Mouse (Mus musculus) testis, adult 2 months (tissue): Measurements from ENCODE around the gene Myh10.

ENCODE experiments used
- CTCF ChIP-seq: fragments of 200-500 bp; IDR thresholded peaks from 2 replicates; pipeline ENCODE4 v1.5.1; 2012; ENCODE audit warnings: low read depth, mild to moderate bottlenecking, inconsistent platforms, low read length, moderate library complexity; ENCODE audit not compliant: control insufficient read depth, insufficient read depth, insufficient replicate concordance
- POLR2A ChIP-seq: fragments of 200-500 bp; IDR thresholded peaks from 2 replicates; pipeline ENCODE4 v1.6.1; 2012; ENCODE audit warnings: low read depth, mild to moderate bottlenecking, inconsistent platforms, low read length, moderate library complexity; ENCODE audit not compliant: control insufficient read depth

GRCm38 (mm10) chr11:68716167-68716566 is 24.8 kb downstream of the Myh10 start:
- TF ChIP-seq CTCF (no peak), POLR2A (no peak)
